Mouse (Mus musculus) forelimb bud, embryonic 11.5 days (tissue): ENCODE data around the gene Cenpm.

Experiments
- DNase-seq: peaks from one replicate; pipeline ENCODE4 v3.0.0-alpha.2; 2012; ENCODE audit warnings: low read depth, low spot score

The Cenpm gene

GRCm38 (mm10) chr15:82243742-82244114, 820 bp downstream of the Cenpm start:
- no peak for DNase-seq

GRCm38 (mm10) chr15:82243311-82243710, 1.2 kb downstream of the Cenpm start:
- no peak for DNase-seq

GRCm38 (mm10) chr15:82236565-82236964, 8.0 kb downstream of the Cenpm start:
- peak; percentile 80 for DNase-seq

- no peak for DNase-seq
Measured at GRCm38 (mm10) chr15:82235661-82236060, 8.9 kb downstream of the Cenpm start.

- no peak for DNase-seq
Measured at GRCm38 (mm10) chr15:82232651-82233050, 11.9 kb downstream of the Cenpm start.

DNA sequence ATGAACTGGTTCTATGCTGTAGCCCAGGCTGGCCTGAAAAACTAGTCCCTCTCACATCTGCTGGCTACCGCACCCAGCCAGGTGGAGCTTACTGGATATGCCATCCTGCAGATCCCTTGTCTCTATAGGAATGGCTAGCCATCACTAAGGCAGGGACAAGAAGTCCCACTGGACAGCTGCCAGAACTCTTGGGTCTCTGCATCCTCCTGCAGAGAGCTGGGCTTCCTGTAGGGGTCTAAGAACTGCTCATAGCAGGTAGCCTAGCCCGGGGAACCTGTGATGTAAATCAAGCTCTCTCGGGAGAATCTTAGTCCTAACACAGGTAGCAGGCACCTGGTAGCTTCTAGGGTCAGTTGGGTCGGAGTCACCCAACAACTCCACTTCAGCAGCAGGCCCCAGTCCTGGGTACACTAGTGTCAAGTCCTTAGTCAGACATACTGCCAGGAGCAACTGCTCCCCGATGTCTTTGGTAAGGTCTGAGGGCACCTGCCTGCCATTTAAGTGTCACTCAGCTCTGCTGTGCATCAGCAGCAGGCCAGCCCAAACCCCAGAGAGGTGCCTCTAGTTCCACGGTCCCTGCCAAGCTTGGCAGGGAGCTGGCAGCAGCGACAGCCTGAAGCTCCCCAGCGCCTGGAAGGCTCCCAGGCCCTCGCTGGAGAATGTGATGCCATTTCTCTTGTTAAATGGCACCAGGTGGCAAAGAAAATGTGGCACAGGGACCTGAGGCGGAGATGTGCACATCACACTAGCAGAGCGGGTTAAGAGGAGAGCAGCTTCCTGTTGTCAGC, 12.8 kb downstream of the Cenpm start:
- no peak for DNase-seq

DNA sequence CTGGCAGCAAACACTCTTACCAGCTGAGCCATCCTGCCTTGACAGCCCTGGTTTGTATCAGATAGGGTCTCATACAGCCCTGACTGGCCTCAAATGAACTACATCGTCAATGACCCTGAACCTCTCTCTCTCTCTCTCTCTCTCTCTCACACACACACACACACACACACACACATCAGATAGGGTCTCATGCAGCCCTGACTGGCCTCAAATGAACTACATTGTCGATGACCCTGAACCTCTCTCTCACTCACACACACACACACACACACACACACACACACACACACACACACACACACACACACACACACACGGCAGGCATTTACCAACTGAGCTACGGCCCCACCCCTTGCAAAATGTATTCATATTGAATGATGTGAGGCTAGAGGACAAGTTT, 13.4 kb downstream of the Cenpm start:
- DNase-seq: no peak

- DNase-seq: no peak
Measured at GRCm38 (mm10) chr15:82230098-82230611, 14.4 kb downstream of the Cenpm start.

DNA sequence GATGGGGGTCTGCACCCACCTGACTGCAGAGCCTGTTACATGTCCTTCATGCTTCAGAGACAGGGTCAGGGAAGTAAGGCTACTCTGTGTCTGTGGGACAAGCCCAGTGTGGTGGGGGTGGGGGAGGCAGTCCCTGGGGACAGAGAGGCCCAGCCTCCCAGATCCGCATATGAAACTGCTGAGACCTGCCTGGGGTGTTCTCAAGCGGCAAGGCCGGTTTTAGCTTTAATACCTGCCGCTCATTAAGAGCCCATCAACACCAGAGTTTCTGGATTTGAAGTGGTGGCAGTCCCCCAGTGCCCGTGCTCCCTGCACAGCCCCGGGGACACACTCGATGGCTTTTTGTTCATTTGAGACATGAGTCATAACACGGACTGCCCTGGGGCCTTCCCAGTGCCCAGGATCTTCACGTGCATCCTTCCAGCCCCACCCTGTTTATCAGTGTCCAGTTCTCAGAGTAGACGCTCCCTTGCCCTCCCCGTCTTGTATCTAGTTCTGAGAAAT, 15.0 kb downstream of the Cenpm start:
- no peak for DNase-seq

GRCm38 (mm10) chr15:82225769-82226168, 18.8 kb downstream of the Cenpm start:
- DNase-seq: no peak

GRCm38 (mm10) chr15:82224602-82225215, 19.8 kb downstream of the Cenpm start:
- no peak for DNase-seq

- no peak for DNase-seq
Measured at GRCm38 (mm10) chr15:82223657-82224601, 20.6 kb downstream of the Cenpm start, which contains the start of gene Tnfrsf13c. Tnfrsf13c (minus strand) TSS chr15:82224369.

DNA sequence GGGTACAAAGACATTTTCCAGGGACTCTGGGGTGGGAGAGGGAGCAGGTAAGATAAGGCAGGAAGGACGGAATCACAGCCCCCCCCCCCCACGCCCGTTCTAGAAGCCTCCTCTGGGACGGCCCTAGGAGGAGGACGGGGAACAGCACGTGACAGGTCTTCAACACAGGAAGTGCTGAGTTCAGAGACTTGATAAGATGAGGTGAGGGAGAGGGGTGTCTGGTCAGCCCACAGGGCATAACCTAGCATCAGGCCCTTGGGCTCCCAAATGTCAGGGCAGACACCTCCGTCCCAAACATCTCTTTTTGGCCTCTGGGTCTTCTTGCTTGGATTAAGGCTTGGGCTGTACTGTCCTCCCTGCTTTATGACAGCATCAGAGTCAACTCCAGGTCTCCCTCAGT, 21.3 kb downstream of the Cenpm start:
- DNase-seq: no peak

GRCm38 (mm10) chr15:82221104-82221860, 23.3 kb downstream of the Cenpm start:
- DNase-seq: no peak

GRCm38 (mm10) chr15:82220003-82220675, 24.4 kb downstream of the Cenpm start:
- no peak for DNase-seq

GRCm38 (mm10) chr15:82218778-82219666, 25.5 kb downstream of the Cenpm start:
- DNase-seq: no peak

DNA sequence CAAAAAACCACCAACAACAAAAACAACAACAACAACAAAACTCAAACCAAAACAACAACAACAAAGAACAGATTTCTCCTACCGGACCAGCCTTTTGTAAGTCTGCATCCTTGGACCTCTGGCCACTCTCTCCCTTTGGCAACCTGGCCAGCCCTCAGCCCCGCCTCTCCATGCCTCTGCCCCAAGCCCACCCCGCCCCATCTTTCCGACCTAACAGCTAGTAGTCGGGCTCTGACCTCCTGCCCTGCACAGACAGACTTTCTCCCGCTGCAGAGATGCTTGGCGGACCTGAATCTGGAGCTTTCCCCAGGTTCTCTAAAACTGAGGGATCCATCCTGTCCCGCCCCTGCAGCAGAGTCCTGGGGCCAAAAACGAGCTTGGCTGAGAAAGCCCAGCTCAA, 26.6 kb downstream of the Cenpm start:
- no peak for DNase-seq

GRCm38 (mm10) chr15:82217039-82217438, 27.5 kb downstream of the Cenpm start:
- no peak for DNase-seq

GRCm38 (mm10) chr15:82216142-82216827, 28.3 kb downstream of the Cenpm start:
- no peak for DNase-seq
